Mouse (Mus musculus): ENCODE data around the gene Gm17657.
A peak's percentile ranks its signal among the peaks of the same experiment; 100 is the strongest.
"Not testable (repeated sequence)": the region's sequence is repeated elsewhere in the genome, so short reads cannot be mapped to it uniquely, and the experiment has no call there.

Gm17657 gene

GRCm38 (mm10) chr17:29500802-29501469 lies 48.5 kb downstream of the Gm17657 start:
- DNase-seq: no peak

- no peak for DNase-seq
Measured at GRCm38 (mm10) chr17:29500243-29500740, 49.1 kb downstream of the Gm17657 start.

- DNase-seq: no peak
Measured at GRCm38 (mm10) chr17:29499511-29499910, 49.9 kb downstream of the Gm17657 start.

- DNase-seq: not testable (repeated sequence)
Measured at GRCm38 (mm10) chr17:29498952-29499351, 50.5 kb downstream of the Gm17657 start.

- no peak for DNase-seq
Measured at GRCm38 (mm10) chr17:29498028-29498427, 51.4 kb downstream of the Gm17657 start.

- DNase-seq: not testable (repeated sequence)
Measured at GRCm38 (mm10) chr17:29497481-29497880, 52.0 kb downstream of the Gm17657 start.

- no peak for DNase-seq
Measured at GRCm38 (mm10) chr17:29497071-29497354, 52.4 kb downstream of the Gm17657 start.

- no peak for DNase-seq
Measured at GRCm38 (mm10) chr17:29496211-29497070, 53.0 kb downstream of the Gm17657 start.

- peak; percentile 58 for DNase-seq
Measured at GRCm38 (mm10) chr17:29494732-29495076, 54.7 kb downstream of the Gm17657 start.

- no peak for DNase-seq
Measured at GRCm38 (mm10) chr17:29494062-29494731, 55.2 kb downstream of the Gm17657 start.

- peak; percentile 49 for DNase-seq
Measured at GRCm38 (mm10) chr17:29493461-29493980, 55.9 kb downstream of the Gm17657 start.

GRCm38 (mm10) chr17:29492269-29493191 lies 56.9 kb downstream of the Gm17657 start:
- DNase-seq: peak; percentile 80

GRCm38 (mm10) chr17:29491591-29492268 lies 57.7 kb downstream of the Gm17657 start:
- DNase-seq: peak; percentile 65

GRCm38 (mm10) chr17:29490713-29491581 lies 58.5 kb downstream of the Gm17657 start, which contains the start of gene Pim1:
TSS of gene Pim1 (plus strand) at chr17:29490753.
- peak; percentile 80 for DNase-seq

GRCm38 (mm10) chr17:29489971-29490712 lies 59.3 kb downstream of the Gm17657 start:
- DNase-seq: peak; percentile 99

- DNase-seq: no peak
Measured at GRCm38 (mm10) chr17:29488978-29489970, 60.2 kb downstream of the Gm17657 start.

- no peak for DNase-seq
Measured at GRCm38 (mm10) chr17:29488257-29488977, 61.0 kb downstream of the Gm17657 start.
